In genomic region chr7:4646806-4647205, GRCm38 (mm10) we compare ENCODE assay signal across 18 mouse cellular contexts. TPM values are rescaled to one million over a fixed set of nuclear protein-coding genes. Genes with fewer than 3 reads are reported as not detected.
DNase-seq lines count a peak whose midpoint lies in the region; ATAC-seq and TF ChIP-seq lines count a peak whose summit lies in the region.
"Had no signal": no experiment of that assay in that cellular context is flagged by ENCODE, and none has a peak within 500 bp of the region (broad histone marks: within the 10 kb centered on the region; RNA-seq: fewer than 3 reads in every experiment).

No protein-coding gene starts in this region.

- WGBS in heart, adult 2 months = 72% methylated on average over 3 of the region's 3 CpGs
- WGBS in liver, embryonic 11.5 days = 86% methylated on average over 3 of the region's 3 CpGs
- WGBS in macrophage (ENCODE audit: missing documents) = 100% methylated on average over 2 of the region's 3 CpGs

- H3K9ac ChIP-seq in heart, adult 2 months (ENCODE audit: low read depth, low read length) = no peak overlapping the region
- peak overlapping the region; percentile 14; the same call in 1 of the 2 replicates for H3K9ac ChIP-seq in liver, embryonic 11.5 days (ENCODE audit: low read depth, low read length)
- H3K9ac ChIP-seq: forebrain, embryonic 15.5 days; hindbrain, embryonic 12.5 days; kidney, embryonic 15.5 days had no signal

- no peak overlapping the region for H3K4me3 ChIP-seq in heart, adult 2 months
- no peak overlapping the region for H3K4me3 ChIP-seq in liver, embryonic 11.5 days (ENCODE audit: low read depth, low read length)
- H3K4me3 ChIP-seq in macrophage (ENCODE audit: inconsistent target) = no peak overlapping the region
- H3K4me3 ChIP-seq: erythroblast, embryonic 14.5 days; forebrain, embryonic 15.5 days; hindbrain, embryonic 12.5 days; kidney, embryonic 15.5 days had no signal

- intact Hi-C loops in heart, adult 2 months (cut with DNase I) = no loop called here

- TF ChIP-seq EP300 in heart, adult 2 months (IDR thresholded peaks at IDR 0.05; ENCODE audit: insufficient read depth, low read depth, low read length) = no peak

- peaks cover 1% of the 10 kb centered on the region; the same call in 1 of the 2 replicates for H3K36me3 ChIP-seq in heart, adult 2 months (ENCODE audit: control insufficient read depth, insufficient read depth, low read length)
- H3K36me3 ChIP-seq in liver, embryonic 11.5 days (ENCODE audit: control insufficient read depth, insufficient read depth, low read length) = peaks cover 41% of the 10 kb centered on the region
- peaks cover 51% of the 10 kb centered on the region for H3K36me3 ChIP-seq in macrophage (ENCODE audit: inconsistent target)

- H3K27ac ChIP-seq in heart, adult 2 months = peak overlapping the region; percentile 45; the same call in 1 of the 2 replicates
- H3K27ac ChIP-seq in liver, embryonic 11.5 days (ENCODE audit: low read depth, low read length) = no peak overlapping the region; the same call in 1 of the 2 replicates
- peak overlapping the region; percentile 19; the same call in 1 of the 2 replicates for H3K27ac ChIP-seq in macrophage
- H3K27ac ChIP-seq: forebrain, embryonic 15.5 days; hindbrain, embryonic 12.5 days; kidney, embryonic 15.5 days had no signal

- H3K4me2 ChIP-seq in liver, embryonic 11.5 days = no peak overlapping the region
- H3K4me2 ChIP-seq: forebrain, embryonic 15.5 days; hindbrain, embryonic 12.5 days; kidney, embryonic 15.5 days had no signal

- H3K4me1 ChIP-seq in heart, adult 2 months (ENCODE audit: control insufficient read depth, insufficient read depth, low read length) = peaks cover 15% of the 10 kb centered on the region
- peaks cover 24% of the 10 kb centered on the region for H3K4me1 ChIP-seq in liver, embryonic 11.5 days (replicated peaks; ENCODE audit: control insufficient read depth, insufficient read depth, low read length)
- H3K4me1 ChIP-seq: forebrain, embryonic 15.5 days; hindbrain, embryonic 12.5 days; kidney, embryonic 15.5 days had no signal

- TF ChIP-seq POLR2A in heart, adult 2 months (IDR thresholded peaks at IDR 0.05; ENCODE audit: insufficient read depth, low read depth, low read length) = no peak

- H3K27me3 ChIP-seq in heart, adult 2 months (ENCODE audit: control insufficient read depth, insufficient read depth, low read length) = no peaks in the 10 kb centered on the region
- H3K27me3 ChIP-seq in liver, embryonic 11.5 days (replicated peaks; ENCODE audit: control insufficient read depth, insufficient read depth, low read length) = no peaks in the 10 kb centered on the region
- H3K27me3 ChIP-seq: forebrain, embryonic 15.5 days; hindbrain, embryonic 12.5 days; kidney, embryonic 15.5 days had no signal

- no peak for DNase-seq in heart, adult 2 months
- no peak for DNase-seq in heart, adult 11 months
- DNase-seq in liver, embryonic 11.5 days (ENCODE audit: low spot score) = no peak
- no peak for DNase-seq in liver
- DNase-seq in cerebellum, adult 18-20 months = no peak
- DNase-seq in ovary, postnatal 14 days (ENCODE audit: low spot score) = no peak
- DNase-seq: cerebellum, adult 11 months; lung, adult 2 months; right cerebral cortex, postnatal 25 days had no signal

- TF ChIP-seq CTCF in heart, adult 2 months (IDR thresholded peaks at IDR 0.05) = no peak

- peaks cover 2% of the 10 kb centered on the region for H3K79me2 ChIP-seq in heart, adult 2 months (replicated peaks; ENCODE audit: control insufficient read depth, insufficient read depth, low read length)
- H3K79me2 ChIP-seq in macrophage (ENCODE audit: inconsistent target) = peaks cover 83% of the 10 kb centered on the region

- no peaks in the 10 kb centered on the region for H3K9me3 ChIP-seq in liver, embryonic 11.5 days (ENCODE audit: control insufficient read depth, low read length)
- H3K9me3 ChIP-seq: forebrain, embryonic 15.5 days; hindbrain, embryonic 12.5 days; kidney, embryonic 15.5 days had no signal

- no peak for ATAC-seq in liver, embryonic 11.5 days (replicated peaks; ENCODE audit: low FRiP score)
- 0 out of 2 replicates have a peak, but pooled peaks have one; percentile 52 for ATAC-seq in erythroid progenitor cell, adult 5-6 weeks (replicated peaks; ENCODE audit: low FRiP score, poor library complexity, severe bottlenecking)
- ATAC-seq: forebrain, embryonic 15.5 days; midbrain, embryonic 16.5 days had no signal

RNA-seq across cellular contexts. Expression of gene Ppp6r1, which starts 12.0 kb away (rescaled TPM):
- 10 to 100 TPM; 67.6 to 71.9 TPM for total RNA-seq in heart, adult 2 months (2021)
- 67.1 and 89.9 TPM in 2 replicates for polyA plus RNA-seq in heart, adult 2 months (2012; rRNA removed)
- polyA plus RNA-seq in liver, embryonic 11.5 days (2014; fragmentation: Nextera tagmentation; extraction: Ambion mirVana) = 5.6 and 6.6 TPM in 2 replicates
- total RNA-seq in erythroid progenitor cell, adult 5-6 weeks (2015; ENCODE audit: low replicate concordance) = 62.0 and 84.3 TPM in 2 replicates
- total RNA-seq in erythroid progenitor cell, adult 5-6 weeks (2017; ENCODE audit: low replicate concordance) = 73.6 and 85.1 TPM in 2 replicates
- total RNA-seq in macrophage (2018; cell fraction: chromatin; rRNA removed) = 100 to 1,000 TPM in 25 of 26 experiments, 10 to 100 TPM in 1; 98.1 to 413 (median 178) TPM
- 100 to 1,000 TPM in 11 of 26 experiments, 10 to 100 TPM in 15; 71.3 to 140 (median 90.6) TPM for total RNA-seq in macrophage (2018; cell fraction: cytosol; rRNA removed)
- 100 to 1,000 TPM in 17 of 26 experiments, 10 to 100 TPM in 9; 76.1 to 264 (median 129) TPM for total RNA-seq in macrophage (2018; cell fraction: nucleus; rRNA removed)
- 68.2 to 77.4 TPM (median 74.2 TPM) in 3 replicates for polyA plus RNA-seq in macrophage (2018)

RNA-seq across cellular contexts. Expression of gene Tmem86b, which starts 15.6 kb away (rescaled TPM):
- total RNA-seq in heart, adult 2 months (2021) = 1 to 10 TPM; 4.2 to 5.3 TPM
- polyA plus RNA-seq in heart, adult 2 months (2012; rRNA removed) = 12.8 and 19.2 TPM in 2 replicates
- 12.9 and 18.0 TPM in 2 replicates for polyA plus RNA-seq in liver, embryonic 11.5 days (2014; fragmentation: Nextera tagmentation; extraction: Ambion mirVana)
- 72.1 and 91.0 TPM in 2 replicates for total RNA-seq in erythroid progenitor cell, adult 5-6 weeks (2015; ENCODE audit: low replicate concordance)
- 37.6 and 45.8 TPM in 2 replicates for total RNA-seq in erythroid progenitor cell, adult 5-6 weeks (2017; ENCODE audit: low replicate concordance)
- 10 to 100 TPM; 21.2 to 71.7 (median 39.4) TPM for total RNA-seq in macrophage (2018; cell fraction: chromatin; rRNA removed)
- 1 to 10 TPM in 24 of 26 experiments, under 1 TPM in 2; 0.81 to 3.6 (median 1.7) TPM for total RNA-seq in macrophage (2018; cell fraction: cytosol; rRNA removed)
- total RNA-seq in macrophage (2018; cell fraction: nucleus; rRNA removed) = 10 to 100 TPM; 17.0 to 69.2 (median 24.3) TPM
- 1.4 to 2.3 TPM (median 2.1 TPM) in 3 replicates for polyA plus RNA-seq in macrophage (2018)

RNA-seq across cellular contexts. Expression of gene Hspbp1, which starts 38.1 kb away (rescaled TPM):
- total RNA-seq in heart, adult 2 months (2021) = 10 to 100 TPM; 31.9 to 35.0 TPM
- polyA plus RNA-seq in heart, adult 2 months (2012; rRNA removed) = 27.0 and 29.7 TPM in 2 replicates
- polyA plus RNA-seq in liver, embryonic 11.5 days (2014; fragmentation: Nextera tagmentation; extraction: Ambion mirVana) = 132 and 137 TPM in 2 replicates
- total RNA-seq in erythroid progenitor cell, adult 5-6 weeks (2015; ENCODE audit: low replicate concordance) = 4.0 and 32.3 TPM in 2 replicates
- 2.8 and 3.2 TPM in 2 replicates for total RNA-seq in erythroid progenitor cell, adult 5-6 weeks (2017; ENCODE audit: low replicate concordance)
- 10 to 100 TPM in 16 of 26 experiments, 1 to 10 TPM in 10; 5.5 to 20.2 (median 12.1) TPM for total RNA-seq in macrophage (2018; cell fraction: chromatin; rRNA removed)
- total RNA-seq in macrophage (2018; cell fraction: cytosol; rRNA removed) = 10 to 100 TPM; 19.5 to 34.9 (median 26.6) TPM
- total RNA-seq in macrophage (2018; cell fraction: nucleus; rRNA removed) = 10 to 100 TPM in 19 of 26 experiments, 1 to 10 TPM in 7; 7.3 to 22.5 (median 12.8) TPM
- polyA plus RNA-seq in macrophage (2018) = 13.6 to 44.2 TPM (median 27.9 TPM) in 3 replicates

RNA-seq across cellular contexts. Expression of gene Ptprh, which starts 43.0 kb away (rescaled TPM):
- not detected for total RNA-seq in heart, adult 2 months (2021)
- polyA plus RNA-seq in heart, adult 2 months (2012; rRNA removed) = 0.03 and 0.06 TPM in 2 replicates
- polyA plus RNA-seq in liver, embryonic 11.5 days (2014; fragmentation: Nextera tagmentation; extraction: Ambion mirVana) = not detected in 2 replicates
- total RNA-seq in erythroid progenitor cell, adult 5-6 weeks (2015; ENCODE audit: low replicate concordance) = not detected in 2 replicates
- total RNA-seq in erythroid progenitor cell, adult 5-6 weeks (2017; ENCODE audit: low replicate concordance) = not detected in 2 replicates
- not detected for total RNA-seq in macrophage (2018; cell fraction: chromatin; rRNA removed)
- not detected for total RNA-seq in macrophage (2018; cell fraction: cytosol; rRNA removed)
- total RNA-seq in macrophage (2018; cell fraction: nucleus; rRNA removed) = not detected
- polyA plus RNA-seq in macrophage (2018) = not detected in 3 replicates
- total RNA-seq: adrenal gland, adult 8-10 months had no signal
- polyA plus RNA-seq: erythroblast, embryonic 14.5 days; intestine, embryonic 14.5 days had no signal

RNA-seq across cellular contexts. Expression of gene Brsk1, which starts 43.6 kb away (rescaled TPM):
- total RNA-seq in heart, adult 2 months (2021) = 1 to 10 TPM in 1 of 2 experiments, under 1 TPM in 1; 0.89 to 1.5 TPM
- polyA plus RNA-seq in heart, adult 2 months (2012; rRNA removed) = 1.7 and 2.2 TPM in 2 replicates
- polyA plus RNA-seq in liver, embryonic 11.5 days (2014; fragmentation: Nextera tagmentation; extraction: Ambion mirVana) = 0.66 and 1.0 TPM in 2 replicates
- not detected in 2 replicates for total RNA-seq in erythroid progenitor cell, adult 5-6 weeks (2015; ENCODE audit: low replicate concordance)
- not detected in 2 replicates for total RNA-seq in erythroid progenitor cell, adult 5-6 weeks (2017; ENCODE audit: low replicate concordance)
- 1 to 10 TPM in 1 of 26 experiments, under 1 TPM in 3, not detected in 22; 0.25 to 2.0 (median 0.43) TPM for total RNA-seq in macrophage (2018; cell fraction: chromatin; rRNA removed)
- total RNA-seq in macrophage (2018; cell fraction: cytosol; rRNA removed) = under 1 TPM in 1 of 26 experiments, not detected in 25; 0.04 TPM
- under 1 TPM in 1 of 26 experiments, not detected in 25; 0.34 TPM for total RNA-seq in macrophage (2018; cell fraction: nucleus; rRNA removed)
- 0.07 TPM in 1 of 3 replicates, not detected in the others for polyA plus RNA-seq in macrophage (2018)
